Mouse (Mus musculus) lung, postnatal 25 days (tissue): ENCODE data around the gene Decr2.

ENCODE experiments used
- DNase-seq: peaks from one replicate; pipeline ENCODE4 v3.0.0; 2022; ENCODE audit warnings: low spot score

The Decr2 gene

GRCm38 (mm10) chr17:26057787-26058567 lies 32.2 kb downstream of the Decr2 start:
- peak; percentile 65 for DNase-seq

DNA sequence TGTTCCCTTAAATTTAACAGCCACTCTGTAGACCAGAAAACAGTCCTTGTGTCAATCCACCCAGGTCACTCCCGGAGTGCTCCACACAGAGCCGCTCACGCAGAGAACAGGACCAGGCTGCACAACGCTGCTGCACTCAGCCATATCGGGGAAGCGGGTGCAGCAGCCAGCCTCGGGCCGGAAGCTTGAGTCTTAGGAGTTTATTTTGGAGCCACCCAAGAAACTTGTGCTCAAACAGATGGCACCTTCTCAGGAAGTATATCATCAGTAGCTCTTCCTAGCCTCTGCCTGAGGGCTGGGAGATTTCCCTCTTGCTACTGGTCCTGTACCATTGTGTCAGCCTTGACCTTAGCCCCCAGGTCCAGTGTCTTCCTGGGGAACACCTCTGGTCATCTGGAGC lies 32.9 kb downstream of the Decr2 start:
- DNase-seq = no peak

- DNase-seq = no peak
Observed at GRCm38 (mm10) chr17:26055164-26055563, 35.0 kb downstream of the Decr2 start.

DNA sequence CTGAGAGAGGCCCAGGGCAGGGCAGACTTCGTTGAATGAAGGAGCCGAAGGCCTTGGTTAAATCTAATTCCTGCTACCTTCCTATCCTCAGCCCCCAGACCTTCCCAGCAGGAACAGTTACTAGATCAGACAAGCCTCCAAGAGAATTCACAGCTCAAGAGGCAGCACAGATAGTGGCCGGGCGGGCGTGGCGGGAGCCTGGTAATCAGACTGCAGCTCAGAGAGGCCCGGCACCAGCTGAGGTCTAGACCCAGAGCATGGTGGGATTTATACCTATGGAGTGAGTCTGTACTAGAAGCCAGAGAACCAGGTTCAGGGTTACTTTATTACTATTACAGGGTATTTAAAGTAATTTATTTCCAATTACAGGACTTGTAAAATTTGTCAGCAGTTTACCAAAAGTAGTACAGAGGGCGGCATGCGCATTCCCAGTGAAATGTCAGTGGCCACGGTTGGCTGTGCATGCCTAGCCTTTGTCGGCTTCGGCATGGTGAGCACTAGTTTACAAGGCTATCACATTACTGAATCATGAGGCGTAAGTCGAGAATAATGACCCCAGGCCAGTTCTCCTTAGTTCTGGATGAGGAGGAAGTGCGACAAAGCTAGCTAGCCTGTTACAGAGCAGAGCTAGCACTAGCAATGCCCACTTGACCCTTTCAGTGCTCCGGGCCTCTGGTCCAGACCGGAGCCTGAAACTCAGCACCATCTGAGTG lies 35.8 kb downstream of the Decr2 start:
- no peak for DNase-seq

GRCm38 (mm10) chr17:26052706-26053105 lies 37.4 kb downstream of the Decr2 start:
- DNase-seq = no peak

- no peak for DNase-seq
Observed at GRCm38 (mm10) chr17:26052074-26052473, 38.1 kb downstream of the Decr2 start.

GRCm38 (mm10) chr17:26048118-26048517 lies 42.0 kb downstream of the Decr2 start:
- DNase-seq = no peak

GRCm38 (mm10) chr17:26046253-26046997 lies 43.7 kb downstream of the Decr2 start:
- DNase-seq = no peak

GRCm38 (mm10) chr17:26045285-26045684 lies 44.9 kb downstream of the Decr2 start:
- peak; percentile 10 for DNase-seq

DNA sequence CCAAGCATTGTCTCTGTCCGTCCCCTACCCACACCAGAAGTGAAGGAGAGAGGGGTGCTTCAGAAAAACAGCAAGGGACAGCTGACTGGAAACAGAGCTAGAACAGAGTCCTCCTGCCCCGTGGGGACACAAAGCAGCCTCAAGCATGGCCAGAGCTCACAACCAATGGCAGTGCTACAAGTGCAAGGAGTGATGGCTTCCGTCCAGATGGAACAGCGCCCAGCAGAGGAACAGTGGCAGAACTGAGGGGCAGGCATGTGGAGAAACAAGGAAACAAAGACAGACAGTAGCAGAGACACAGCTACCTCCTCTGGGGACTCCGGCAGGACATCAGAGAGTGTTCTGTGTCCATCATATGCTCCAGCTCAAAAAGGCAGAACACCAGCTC lies 46.9 kb downstream of the Decr2 start:
- DNase-seq = peak; percentile 56

DNA sequence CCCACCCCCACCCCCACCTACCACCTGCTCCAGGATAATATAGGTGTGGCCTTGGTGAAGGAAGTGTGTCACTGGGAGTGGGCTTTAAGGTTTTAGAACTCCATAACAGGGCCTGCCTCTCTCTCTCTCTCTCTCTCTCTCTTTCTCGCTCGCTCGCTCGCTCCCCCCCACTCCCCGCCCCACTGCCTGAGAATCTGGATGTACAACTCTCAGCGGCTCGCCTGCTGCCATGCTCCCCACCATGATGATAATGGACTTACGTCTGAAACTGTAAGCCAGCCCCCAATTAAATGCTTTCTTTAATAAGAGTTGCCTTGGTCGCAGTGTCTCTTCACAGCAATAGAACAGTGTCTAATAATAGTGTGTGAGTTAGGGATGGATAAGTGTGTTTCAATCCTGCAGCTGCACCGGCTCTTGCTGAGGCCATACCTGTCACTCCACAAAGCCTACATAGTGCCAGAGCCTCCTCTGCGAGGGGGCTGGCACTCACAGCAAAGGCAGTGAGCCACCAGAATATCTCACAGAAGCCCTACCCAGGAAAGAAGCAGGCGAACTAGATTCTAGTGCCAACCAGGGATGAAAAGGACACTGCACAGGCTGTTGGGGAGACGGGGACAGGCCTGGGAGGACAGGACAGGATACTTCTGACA lies 47.4 kb downstream of the Decr2 start:
- DNase-seq = no peak

DNA sequence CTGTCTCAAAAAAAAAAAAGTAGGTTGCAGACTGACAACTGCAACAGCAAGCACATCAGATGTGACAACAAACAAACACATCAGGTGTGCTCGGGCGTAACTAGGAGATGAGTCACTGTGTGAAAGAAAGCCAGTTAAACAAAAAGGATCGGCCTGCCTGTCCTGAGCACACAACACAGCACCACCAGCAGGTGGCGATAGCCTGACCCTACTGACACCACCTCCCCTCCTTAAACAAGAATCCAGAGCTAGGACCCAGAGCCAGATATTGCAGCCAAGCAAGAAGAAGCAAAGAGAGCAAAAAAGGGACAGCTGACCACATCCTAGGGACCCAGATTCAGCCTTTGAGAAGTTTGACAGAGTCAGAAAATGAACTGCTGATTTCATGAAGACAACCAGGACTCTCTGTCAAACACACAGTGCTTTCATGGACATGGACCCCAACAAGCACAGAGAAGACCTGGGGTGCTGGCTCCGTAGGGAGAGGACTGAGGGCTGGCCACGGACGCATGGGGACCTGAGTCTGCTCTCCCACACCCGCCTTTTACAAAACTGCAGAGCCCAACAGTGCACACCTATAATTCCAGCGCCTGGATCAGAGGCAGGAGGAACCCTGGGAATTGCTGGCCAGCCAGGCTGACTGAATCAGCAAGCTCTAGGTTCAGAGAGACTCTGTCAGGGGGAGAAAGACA lies 48.9 kb downstream of the Decr2 start:
- DNase-seq = peak; percentile 57

DNA sequence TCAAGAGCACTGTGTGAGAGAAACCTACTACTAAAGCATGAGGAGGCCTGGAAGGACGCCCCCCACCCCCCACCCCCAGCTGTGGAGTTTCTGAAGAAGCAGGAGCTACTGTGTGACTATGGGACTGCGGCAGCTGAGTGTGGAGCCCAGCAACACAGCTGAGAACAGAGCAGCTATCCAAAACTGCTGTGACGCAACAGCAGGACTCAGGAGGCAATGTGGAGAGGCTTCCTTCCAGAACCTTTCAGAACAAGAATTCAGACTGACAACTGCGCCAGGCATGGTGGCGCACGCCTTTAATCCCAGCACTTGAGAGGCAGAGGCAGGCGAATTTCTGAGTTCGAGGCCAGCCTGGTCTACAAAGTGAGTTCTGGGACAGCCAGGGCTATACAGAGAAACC lies 49.4 kb downstream of the Decr2 start:
- DNase-seq = peak; percentile 21

DNA sequence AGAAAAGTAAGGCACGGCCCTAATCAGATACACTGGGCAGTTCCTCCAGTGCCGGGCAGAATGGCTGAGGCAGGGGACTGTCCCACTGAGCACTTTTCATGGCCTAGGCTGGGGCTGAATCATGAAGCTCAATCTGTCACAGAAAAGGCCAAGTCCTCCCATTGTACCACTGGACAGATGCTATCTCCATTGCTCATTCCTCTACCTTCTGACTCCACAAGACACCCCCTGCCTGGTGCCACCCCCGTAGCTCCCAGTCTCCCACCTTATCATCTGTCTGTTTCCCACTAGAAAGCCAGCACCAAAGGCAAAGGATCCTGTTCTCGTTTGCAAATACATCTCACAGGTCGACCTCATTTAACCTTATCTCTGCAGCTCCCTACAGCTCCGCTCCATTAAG lies 58.1 kb downstream of the Decr2 start:
- no peak for DNase-seq

- DNase-seq = no peak
Observed at GRCm38 (mm10) chr17:26031583-26031982, 58.6 kb downstream of the Decr2 start.
